Mouse (Mus musculus): ENCODE measurements around the gene Mief2. TPM values are rescaled to one million over a fixed set of nuclear protein-coding genes. Genes with fewer than 3 reads are reported as not detected.

Mief2 gene
- total and polyA plus RNA-seq, 2 experiments from 2014 or later: 19.5 to 26.5 TPM

DNA sequence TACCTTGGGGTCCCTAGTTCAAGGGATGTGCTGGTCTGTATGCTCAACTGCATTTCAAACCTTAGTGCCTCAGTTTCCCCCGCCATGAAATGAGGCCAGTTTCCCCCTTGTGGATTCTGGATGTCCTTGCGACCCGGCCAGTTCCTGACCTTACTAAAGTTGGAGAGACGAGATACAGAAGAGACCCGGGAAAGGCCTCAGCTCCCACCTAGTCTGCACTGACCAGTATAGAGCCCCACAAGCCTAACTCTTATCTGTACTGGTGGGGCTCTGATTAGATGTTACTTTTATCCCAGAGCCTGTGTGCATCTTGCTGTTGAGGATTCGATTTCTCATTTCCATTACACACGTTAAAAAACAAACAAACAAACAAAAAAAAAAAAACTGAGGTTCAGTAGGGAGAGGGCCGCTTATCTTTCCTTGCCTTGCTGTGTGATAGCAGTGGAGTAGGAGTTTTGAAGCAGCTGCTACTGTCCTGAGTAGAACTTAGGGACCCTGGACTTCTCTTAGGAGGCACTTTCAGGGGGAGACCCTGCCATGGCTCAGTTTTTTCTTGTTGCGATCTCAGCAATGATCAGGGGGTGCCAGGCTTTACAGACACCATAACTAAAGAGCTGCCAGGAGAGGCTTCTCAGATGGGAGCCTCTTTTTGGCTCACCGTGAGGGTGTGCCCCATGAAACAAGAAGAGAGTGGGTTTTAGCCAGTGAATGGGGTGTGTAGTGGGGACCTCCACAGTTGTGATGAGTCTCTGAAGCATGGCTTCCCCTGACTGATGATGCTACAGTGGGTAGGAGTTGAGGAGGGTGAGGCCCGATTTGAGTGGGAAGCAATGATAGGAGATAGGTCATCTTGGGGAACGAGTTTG is 27.6 kb upstream of the Mief2 start:
- Histone ChIP-seq H3K4me2 (ENCODE audit: low read depth, low read length) (peak overlapping the region; percentile 75), H3K36me3 (replicated peaks; ENCODE audit: control insufficient read depth, insufficient read depth, low read length) (no peaks in the 10 kb centered on the region), H3K4me1 (ENCODE audit: control insufficient read depth, insufficient read depth) (peaks cover 17% of the 10 kb centered on the region), H3K4me3 (ENCODE audit: low read depth, low read length) (peak overlapping the region; percentile 80), H3K27me3 (ENCODE audit: control insufficient read depth, insufficient read depth, low read length) (no peaks in the 10 kb centered on the region), H3K9me3 (replicated peaks; ENCODE audit: control insufficient read depth, low read length) (no peaks in the 10 kb centered on the region), H3K9ac (replicated peaks; ENCODE audit: low read depth, low read length) (peak overlapping the region; percentile 88), H3K27ac (ENCODE audit: low read depth) (peak overlapping the region; percentile 86; the same call in 1 of the 2 replicates)
- TF ChIP-seq EP300 (IDR thresholded peaks at IDR 0.05; ENCODE audit: low read depth) (no peak), CTCF (IDR thresholded peaks at IDR 0.05; ENCODE audit: low read depth) (no peak)
- DNase-seq (ENCODE audit: low spot score): no peak
- ATAC-seq (ENCODE audit: insufficient read depth, low read depth): no peak
- 28% methylated on average over 12 of the region's 12 CpGs for WGBS

DNA sequence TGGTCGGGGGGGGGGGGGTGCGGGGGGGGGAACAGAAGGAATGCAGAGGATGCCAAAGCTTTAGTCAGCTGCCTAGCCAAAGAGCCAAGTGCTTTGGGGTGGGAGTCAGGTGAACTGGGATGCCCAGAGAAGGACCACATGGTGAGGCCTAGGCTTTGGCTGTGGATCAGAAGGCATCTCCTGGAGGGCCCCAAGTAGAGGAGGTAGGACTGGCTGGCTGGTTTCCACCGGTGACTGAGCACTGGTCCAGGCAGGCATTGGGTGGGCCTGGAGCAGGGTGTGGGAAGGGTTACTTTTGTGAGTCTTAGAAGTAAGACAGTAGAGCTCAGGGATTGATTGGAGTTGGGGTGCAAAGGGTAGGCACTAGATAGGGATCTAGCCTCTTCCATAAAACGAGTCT is 26.6 kb upstream of the Mief2 start:
- WGBS: 78% methylated on average over 4 of the region's 4 CpGs
- TF ChIP-seq CTCF (IDR thresholded peaks at IDR 0.05; ENCODE audit: low read depth) (no peak), EP300 (IDR thresholded peaks at IDR 0.05; ENCODE audit: low read depth) (no peak)
- Histone ChIP-seq H3K27ac (ENCODE audit: low read depth) (no peak overlapping the region), H3K27me3 (ENCODE audit: control insufficient read depth, insufficient read depth, low read length) (no peaks in the 10 kb centered on the region), H3K4me2 (ENCODE audit: low read depth, low read length) (no peak overlapping the region), H3K4me1 (ENCODE audit: control insufficient read depth, insufficient read depth) (peaks cover 17% of the 10 kb centered on the region), H3K9ac (replicated peaks; ENCODE audit: low read depth, low read length) (no peak overlapping the region), H3K4me3 (ENCODE audit: low read depth, low read length) (no peak overlapping the region), H3K36me3 (replicated peaks; ENCODE audit: control insufficient read depth, insufficient read depth, low read length) (peaks cover 10% of the 10 kb centered on the region), H3K9me3 (replicated peaks; ENCODE audit: control insufficient read depth, low read length) (no peaks in the 10 kb centered on the region)
- ATAC-seq (ENCODE audit: insufficient read depth, low read depth) (no peak), DNase-seq (ENCODE audit: low spot score) (no peak)

DNA sequence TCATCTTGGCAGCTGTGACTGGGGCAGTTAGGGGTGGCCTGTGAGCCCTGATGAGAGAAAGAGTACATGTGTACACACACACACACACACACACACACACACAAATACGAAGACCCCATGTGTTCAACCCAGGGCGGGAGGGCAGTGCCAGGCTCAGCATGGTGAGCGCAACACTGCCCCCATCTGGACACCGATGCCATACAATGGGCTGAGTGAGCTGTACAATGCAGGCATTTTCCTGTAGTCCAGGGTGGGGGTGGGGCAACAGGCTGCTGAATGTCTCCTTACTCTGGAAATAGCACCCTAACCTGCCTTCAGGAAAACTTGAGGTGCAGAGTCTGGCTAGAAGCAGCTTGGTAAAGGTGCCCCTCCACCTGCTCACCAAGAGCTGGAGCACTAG is 25.1 kb upstream of the Mief2 start:
- no peak overlapping the region for H3K27ac ChIP-seq (ENCODE audit: low read depth)
- no peak overlapping the region for H3K9ac ChIP-seq (replicated peaks; ENCODE audit: low read depth, low read length)
- 38% methylated on average over 4 of the region's 4 CpGs for WGBS
- peaks cover 25% of the 10 kb centered on the region for H3K36me3 ChIP-seq (replicated peaks; ENCODE audit: control insufficient read depth, insufficient read depth, low read length)
- no peaks in the 10 kb centered on the region for H3K27me3 ChIP-seq (ENCODE audit: control insufficient read depth, insufficient read depth, low read length)
- H3K9me3 ChIP-seq (replicated peaks; ENCODE audit: control insufficient read depth, low read length): no peaks in the 10 kb centered on the region
- H3K4me3 ChIP-seq (ENCODE audit: low read depth, low read length): no peak overlapping the region
- no peak for TF ChIP-seq EP300 (IDR thresholded peaks at IDR 0.05; ENCODE audit: low read depth)
- TF ChIP-seq CTCF (IDR thresholded peaks at IDR 0.05; ENCODE audit: low read depth): peak; percentile 69
- no peak overlapping the region for H3K4me2 ChIP-seq (ENCODE audit: low read depth, low read length)
- DNase-seq (ENCODE audit: low spot score) (peak; percentile 47), ATAC-seq (ENCODE audit: insufficient read depth, low read depth) (0 out of 2 replicates have a peak, but pooled peaks have one; percentile 27)
- peaks cover 17% of the 10 kb centered on the region for H3K4me1 ChIP-seq (ENCODE audit: control insufficient read depth, insufficient read depth)

DNA sequence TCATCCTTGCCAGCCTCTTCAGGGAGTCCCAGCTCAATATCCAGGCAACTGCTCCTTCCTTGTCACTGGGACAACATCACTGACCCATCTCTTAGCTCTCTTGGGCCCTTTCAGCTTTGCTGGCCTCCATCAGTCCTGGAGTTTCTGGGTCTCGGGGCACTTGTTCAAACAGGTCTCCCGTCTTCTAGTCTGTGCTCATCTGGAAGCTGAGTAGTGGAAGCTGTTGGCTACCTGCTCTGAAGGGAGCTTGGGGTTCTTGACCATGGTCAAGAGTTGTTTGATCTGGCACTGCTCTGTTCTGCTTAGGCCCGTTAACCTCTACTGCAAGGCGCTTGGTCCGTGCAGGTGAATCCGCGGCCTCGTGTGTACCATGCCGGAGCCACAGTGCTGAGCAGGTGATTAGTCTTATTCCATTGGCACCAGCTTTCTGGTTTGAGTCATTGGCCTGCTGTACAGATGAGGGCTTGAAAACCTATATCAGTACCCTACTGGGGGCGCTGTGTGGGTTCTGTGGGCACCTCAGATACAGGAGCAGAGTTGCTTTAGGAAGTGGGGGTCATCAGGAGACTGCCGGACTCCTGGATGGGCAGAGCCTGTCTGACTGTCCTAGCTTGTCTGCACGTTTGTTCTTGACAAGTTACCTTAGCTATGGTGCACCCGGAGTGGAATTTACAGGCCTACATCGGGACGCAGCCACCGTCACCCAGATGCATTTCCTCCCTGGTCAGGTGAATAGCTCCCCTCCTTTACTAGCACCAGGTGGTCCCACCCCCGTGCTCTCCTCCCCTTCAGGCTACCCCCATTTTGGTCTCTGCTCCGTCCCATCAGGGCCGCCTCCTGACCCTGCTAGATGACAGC is 23.9 kb upstream of the Mief2 start:
- ATAC-seq (ENCODE audit: insufficient read depth, low read depth): no peak
- Histone ChIP-seq H3K36me3 (replicated peaks; ENCODE audit: control insufficient read depth, insufficient read depth, low read length) (peaks cover 36% of the 10 kb centered on the region), H3K27me3 (ENCODE audit: control insufficient read depth, insufficient read depth, low read length) (no peaks in the 10 kb centered on the region), H3K4me1 (ENCODE audit: control insufficient read depth, insufficient read depth) (peaks cover 11% of the 10 kb centered on the region), H3K27ac (ENCODE audit: low read depth) (no peak overlapping the region), H3K9me3 (replicated peaks; ENCODE audit: control insufficient read depth, low read length) (no peaks in the 10 kb centered on the region), H3K4me2 (ENCODE audit: low read depth, low read length) (no peak overlapping the region), H3K4me3 (ENCODE audit: low read depth, low read length) (no peak overlapping the region), H3K9ac (replicated peaks; ENCODE audit: low read depth, low read length) (no peak overlapping the region)
- TF ChIP-seq EP300 (IDR thresholded peaks at IDR 0.05; ENCODE audit: low read depth) (no peak), CTCF (IDR thresholded peaks at IDR 0.05; ENCODE audit: low read depth) (no peak)
- no peak for DNase-seq (ENCODE audit: low spot score)
- 94% methylated on average over 19 of the region's 19 CpGs for WGBS

DNA sequence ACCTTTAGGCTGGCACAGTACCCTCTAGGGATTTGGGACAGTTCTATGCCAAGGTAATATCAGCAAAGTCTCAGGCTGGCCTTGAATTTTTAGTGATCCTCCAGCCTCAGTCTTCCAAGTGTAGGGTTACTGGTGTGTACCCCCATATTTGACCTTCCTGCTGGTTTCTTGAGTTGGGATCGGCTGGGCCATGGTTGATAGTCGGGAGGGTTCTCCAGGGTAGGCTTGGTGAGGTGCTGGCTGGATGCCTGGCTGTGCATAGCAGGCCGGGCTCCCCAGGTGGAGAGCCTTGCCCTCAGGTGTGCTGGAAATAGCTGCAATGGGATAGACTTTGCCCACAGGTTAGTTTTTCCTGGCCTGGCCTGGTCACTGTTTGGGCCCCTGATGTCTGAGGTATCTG is 22.9 kb upstream of the Mief2 start:
- peaks cover 46% of the 10 kb centered on the region for H3K36me3 ChIP-seq (replicated peaks; ENCODE audit: control insufficient read depth, insufficient read depth, low read length)
- no peak overlapping the region for H3K9ac ChIP-seq (replicated peaks; ENCODE audit: low read depth, low read length)
- H3K4me1 ChIP-seq (ENCODE audit: control insufficient read depth, insufficient read depth): peaks cover 10% of the 10 kb centered on the region
- no peak overlapping the region for H3K4me3 ChIP-seq (ENCODE audit: low read depth, low read length)
- DNase-seq (ENCODE audit: low spot score) (no peak), ATAC-seq (ENCODE audit: insufficient read depth, low read depth) (no peak)
- H3K27ac ChIP-seq (ENCODE audit: low read depth): no peak overlapping the region
- 90% methylated on average over 3 of the region's 3 CpGs for WGBS
- no peak for TF ChIP-seq EP300 (IDR thresholded peaks at IDR 0.05; ENCODE audit: low read depth)
- no peak for TF ChIP-seq CTCF (IDR thresholded peaks at IDR 0.05; ENCODE audit: low read depth)
- no peaks in the 10 kb centered on the region for H3K27me3 ChIP-seq (ENCODE audit: control insufficient read depth, insufficient read depth, low read length)
- H3K9me3 ChIP-seq (replicated peaks; ENCODE audit: control insufficient read depth, low read length): no peaks in the 10 kb centered on the region
- no peak overlapping the region for H3K4me2 ChIP-seq (ENCODE audit: low read depth, low read length)
